Mouse (Mus musculus): Measurements from ENCODE around the gene Umodl1. TPM values are rescaled to one million over a fixed set of nuclear protein-coding genes. Genes with fewer than 3 reads are reported as not detected.

The Umodl1 gene
- total and polyA plus RNA-seq, 3 experiments: not detected

DNA sequence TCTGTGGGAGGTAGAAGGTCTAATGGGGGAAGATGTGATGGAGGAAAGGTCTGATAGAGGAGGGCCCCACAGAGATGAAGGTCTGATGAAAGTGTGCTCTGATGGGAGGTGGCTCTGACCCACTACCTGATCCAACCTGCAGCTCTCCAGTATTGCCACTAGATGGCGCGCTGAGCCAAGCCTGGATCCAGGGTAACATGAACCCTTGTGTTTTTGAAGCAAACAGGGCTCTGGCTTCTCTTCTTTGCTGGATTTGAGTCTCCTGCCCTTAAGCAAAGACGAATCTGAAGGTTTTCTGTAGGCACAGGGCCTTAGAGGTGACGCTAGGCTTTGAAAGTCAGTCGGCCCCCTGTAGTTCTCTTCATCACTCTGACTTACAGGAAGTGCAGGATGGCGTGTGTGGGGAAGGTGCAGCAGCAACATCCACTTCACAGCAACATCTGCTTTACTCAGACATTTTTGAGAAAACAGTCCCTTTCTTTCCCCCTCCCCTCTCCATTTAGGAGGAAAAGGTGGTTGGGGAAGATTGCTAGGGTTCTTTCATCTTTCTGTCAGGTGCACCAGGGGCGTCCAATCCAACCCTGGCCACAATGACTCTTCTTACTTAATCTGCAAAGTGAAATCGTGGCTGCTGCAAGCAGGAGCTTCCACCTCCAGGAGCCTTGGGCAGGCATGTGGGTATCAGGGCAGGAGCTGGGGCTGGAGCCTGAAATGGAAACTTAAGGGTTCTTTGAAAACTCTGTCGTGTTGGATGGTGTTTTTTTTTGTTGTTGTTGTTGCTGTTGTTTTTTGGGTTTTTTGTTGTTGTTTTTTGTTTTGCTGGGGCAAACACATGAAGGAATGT lies 57.3 kb downstream of the Umodl1 start (continued):
- TF ChIP-seq ZC3H11A (IDR thresholded peaks at IDR 0.05; ENCODE audit: low read depth, low read length): peak; percentile 95
- TF ChIP-seq MYC (IDR thresholded peaks at IDR 0.05; ENCODE audit: low read depth, low read length): no peak
- no peak for TF ChIP-seq MXI1 (IDR thresholded peaks at IDR 0.05; ENCODE audit: low read depth, low read length)

- Histone ChIP-seq H3K27me3 (ENCODE audit: control insufficient read depth in 1 of 2, insufficient read depth in 2 of 2, low read length in 2 of 2) (no peaks in the 10 kb centered on the region), H3K79me2 (ENCODE audit: control insufficient read depth, insufficient read depth, low read length, poor library complexity) (no peaks in the 10 kb centered on the region), H3K4me3 (ENCODE audit: control insufficient read depth in 1 of 2, insufficient read depth in 1 of 2, low read depth in 2 of 2, low read length in 2 of 2) (peak overlapping the region in 1 of 2 experiments; percentile 34; a peak in 1 of 4 replicates), H3K36me3 (ENCODE audit: control insufficient read depth in 1 of 2, insufficient read depth in 2 of 2, low read length in 2 of 2) (no peaks in the 10 kb centered on the region), H3K27ac (ENCODE audit: control insufficient read depth, low read depth, low read length) (no peak overlapping the region), H3K4me1 (ENCODE audit: control insufficient read depth in 1 of 2, insufficient read depth in 2 of 2, low read length in 2 of 2) (peaks cover 0 to 3% of the 10 kb centered on the region in 2 experiments; a peak in 1 of 4 replicates), H3K9ac (ENCODE audit: control insufficient read depth, low read depth, low read length, poor library complexity, severe bottlenecking) (no peak overlapping the region), H3K9me3 (replicated peaks; ENCODE audit: insufficient read depth, low read length) (no peaks in the 10 kb centered on the region)
- TF ChIP-seq ELF1 (IDR thresholded peaks at IDR 0.05; ENCODE audit: low read depth, low read length) (no peak), ZC3H11A (IDR thresholded peaks at IDR 0.05; ENCODE audit: low read depth, low read length) (peak; percentile 61), SMC3 (IDR thresholded peaks at IDR 0.05; ENCODE audit: low read depth, low read length) (peak; percentile 86), EP300 (IDR thresholded peaks at IDR 0.05; ENCODE audit: low read depth in 1 of 2, low read length in 2 of 2) (no peak), RAD21 (IDR thresholded peaks at IDR 0.05; ENCODE audit: low read depth, low read length) (peak; percentile 61), CTCF (IDR thresholded peaks at IDR 0.05 in 2 of 3, conservative IDR thresholded peaks at IDR 0.05 in 1 of 3; ENCODE audit: control insufficient read depth in 1 of 3, insufficient read depth in 1 of 3, low read depth in 2 of 3, low read length in 3 of 3, poor library complexity in 1 of 3, severe bottlenecking in 1 of 3) (peak; percentile 49 to 81 (median 78))
- peak; percentile 84 for DNase-seq (ENCODE audit: low read depth, low spot score)
Observed at GRCm38 (mm10) chr17:31018267-31018666, 63.8 kb downstream of the Umodl1 start.

DNA sequence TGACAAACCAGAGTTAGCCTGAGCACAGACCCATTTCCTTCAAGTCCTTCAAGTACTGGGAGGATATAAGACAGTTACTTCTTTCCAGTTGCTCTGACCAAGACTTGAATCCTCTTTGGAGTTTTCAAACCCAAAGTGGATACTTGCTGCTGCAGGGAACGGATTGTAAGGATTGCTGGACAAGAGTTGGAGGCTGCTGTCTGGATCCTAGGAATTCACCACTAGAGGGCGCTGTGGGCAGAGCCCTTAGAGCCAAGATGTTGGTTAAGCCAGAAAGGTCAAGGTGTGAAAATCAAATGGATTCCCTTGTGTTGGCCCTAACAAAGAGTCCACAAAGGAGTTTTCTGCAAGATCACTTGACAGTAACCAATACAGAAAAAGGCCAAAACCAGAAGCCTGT lies 65.1 kb downstream of the Umodl1 start:
- no peak overlapping the region for H3K9ac ChIP-seq (ENCODE audit: control insufficient read depth, low read depth, low read length, poor library complexity, severe bottlenecking)
- no peaks in the 10 kb centered on the region for H3K79me2 ChIP-seq (ENCODE audit: control insufficient read depth, insufficient read depth, low read length, poor library complexity)
- no peaks in the 10 kb centered on the region for H3K9me3 ChIP-seq (replicated peaks; ENCODE audit: insufficient read depth, low read length)
- H3K27ac ChIP-seq (ENCODE audit: control insufficient read depth, low read depth, low read length): no peak overlapping the region
- no peaks in the 10 kb centered on the region for H3K27me3 ChIP-seq (ENCODE audit: control insufficient read depth in 1 of 2, insufficient read depth in 2 of 2, low read length in 2 of 2)
- peak; percentile 78 for DNase-seq (ENCODE audit: low read depth, low spot score)
- H3K36me3 ChIP-seq (ENCODE audit: control insufficient read depth in 1 of 2, insufficient read depth in 2 of 2, low read length in 2 of 2): no peaks in the 10 kb centered on the region
- no peak overlapping the region for H3K4me3 ChIP-seq (ENCODE audit: control insufficient read depth in 1 of 2, insufficient read depth in 1 of 2, low read depth in 2 of 2, low read length in 2 of 2)
- peaks cover 0 to 6% of the 10 kb centered on the region in 2 experiments; a peak in 2 of 4 replicates for H3K4me1 ChIP-seq (ENCODE audit: control insufficient read depth in 1 of 2, insufficient read depth in 2 of 2, low read length in 2 of 2)
- TF ChIP-seq TBP (IDR thresholded peaks at IDR 0.05; ENCODE audit: low read depth, low read length) (peak; percentile 77), RAD21 (IDR thresholded peaks at IDR 0.05; ENCODE audit: low read depth, low read length) (peak; percentile 86), EP300 (IDR thresholded peaks at IDR 0.05; ENCODE audit: low read depth in 1 of 2, low read length in 2 of 2) (no peak), JUND (IDR thresholded peaks at IDR 0.05; ENCODE audit: low read depth, low read length) (0 out of 2 replicates have a peak, but pooled peaks have one; percentile 55), CHD2 (IDR thresholded peaks at IDR 0.05; ENCODE audit: low read length) (no peak), SMC3 (IDR thresholded peaks at IDR 0.05; ENCODE audit: low read depth, low read length) (peak; percentile 94), ZC3H11A (IDR thresholded peaks at IDR 0.05; ENCODE audit: low read depth, low read length) (peak; percentile 83), USF1 (IDR thresholded peaks at IDR 0.05; ENCODE audit: low read depth, low read length) (no peak), POLR2A (IDR thresholded peaks at IDR 0.05; ENCODE audit: control insufficient read depth in 1 of 2, insufficient read depth in 1 of 2, low read depth in 1 of 2, low read length in 2 of 2, poor library complexity in 1 of 2) (no peak), CTCF (IDR thresholded peaks at IDR 0.05 in 2 of 3, conservative IDR thresholded peaks at IDR 0.05 in 1 of 3; ENCODE audit: control insufficient read depth in 1 of 3, insufficient read depth in 1 of 3, low read depth in 2 of 3, low read length in 3 of 3, poor library complexity in 1 of 3, severe bottlenecking in 1 of 3) (peak; percentile 91 to 94 (median 93))

Data from MEL (cell line).